ENCODE assay signal across 22 mouse cellular contexts in the genomic region with DNA sequence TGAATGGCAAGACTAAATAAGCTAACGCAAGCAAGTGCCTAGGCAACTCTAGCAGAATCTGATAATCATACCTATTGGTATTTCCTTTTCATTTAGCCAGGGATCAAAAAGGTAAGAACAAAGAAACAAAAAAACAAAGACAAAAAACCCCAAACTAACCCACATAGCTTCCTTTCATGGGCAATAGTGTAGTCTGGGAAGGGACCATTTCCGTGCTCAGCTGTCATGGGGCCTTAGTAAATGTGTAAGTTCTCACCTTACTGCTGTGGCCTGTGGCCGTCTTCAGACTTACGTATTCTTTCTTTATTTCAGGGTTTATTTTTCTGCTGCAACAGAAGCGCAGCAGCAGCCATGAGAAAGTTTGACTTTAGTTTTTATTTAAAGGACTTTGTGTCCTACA. TPM values are rescaled to one million over a fixed set of nuclear protein-coding genes. Genes with fewer than 3 reads are reported as not detected.
DNase-seq lines count a peak whose midpoint lies in the region; ATAC-seq and TF ChIP-seq lines count a peak whose summit lies in the region.
"Had no signal": no experiment of that assay in that cellular context is flagged by ENCODE, and none has a peak within 500 bp of the region (broad histone marks: within the 10 kb centered on the region; RNA-seq: fewer than 3 reads in every experiment).

No protein-coding gene starts in this region.

- no peak for TF ChIP-seq CTCF in midbrain, postnatal 0 days (IDR thresholded peaks at IDR 0.05)

- H3K27me3 ChIP-seq in midbrain, embryonic 11.5 days (ENCODE audit: control insufficient read depth, insufficient read depth, low read length) = no peaks in the 10 kb centered on the region
- no peaks in the 10 kb centered on the region for H3K27me3 ChIP-seq in midbrain, postnatal 0 days (ENCODE audit: insufficient read depth, low read length)
- H3K27me3 ChIP-seq: embryonic facial prominence, embryonic 13.5 days; forebrain, embryonic 13.5 days; hindbrain, embryonic 13.5 days had no signal

- no peak for ATAC-seq in midbrain, embryonic 11.5 days (ENCODE audit: low FRiP score)
- ATAC-seq in midbrain, postnatal 0 days (ENCODE audit: low FRiP score) = no peak
- peak; percentile 66 for ATAC-seq in megakaryocyte, adult 5-6 weeks (ENCODE audit: poor library complexity, severe bottlenecking)
- ATAC-seq: forebrain, embryonic 13.5 days; forebrain, postnatal 0 days; hindbrain, postnatal 0 days; intestine, embryonic 16.5 days had no signal

- no peak overlapping the region for H3K9ac ChIP-seq in midbrain, embryonic 11.5 days (ENCODE audit: low read length)
- no peak overlapping the region for H3K9ac ChIP-seq in midbrain, postnatal 0 days (replicated peaks; ENCODE audit: low read length, poor library complexity, severe bottlenecking)
- H3K9ac ChIP-seq: embryonic facial prominence, embryonic 13.5 days; forebrain, embryonic 13.5 days; forebrain, postnatal 0 days; hindbrain, embryonic 13.5 days had no signal

- H3K36me3 ChIP-seq in midbrain, embryonic 11.5 days (ENCODE audit: control insufficient read depth, insufficient read depth, low read length) = no peaks in the 10 kb centered on the region
- no peaks in the 10 kb centered on the region for H3K36me3 ChIP-seq in midbrain, postnatal 0 days (ENCODE audit: insufficient read depth, low read length)
- H3K36me3 ChIP-seq: embryonic facial prominence, embryonic 13.5 days; G1E; heart, embryonic 10.5 days; hindbrain, embryonic 13.5 days had no signal

- H3K27ac ChIP-seq in midbrain, embryonic 11.5 days (ENCODE audit: low read depth, low read length) = no peak overlapping the region
- no peak overlapping the region for H3K27ac ChIP-seq in midbrain, postnatal 0 days (ENCODE audit: low read depth, low read length)
- H3K27ac ChIP-seq: embryonic facial prominence, embryonic 13.5 days; forebrain, embryonic 13.5 days; heart, embryonic 10.5 days; hindbrain, embryonic 13.5 days; hindbrain, postnatal 0 days had no signal

- intact Hi-C loops in gastrocnemius, postnatal 14 days (cut with DNase I; ENCODE audit: low total_unique reads) = no loop called here

- H3K4me1 ChIP-seq in midbrain, embryonic 11.5 days (ENCODE audit: control insufficient read depth, insufficient read depth, low read length) = no peaks in the 10 kb centered on the region
- no peaks in the 10 kb centered on the region for H3K4me1 ChIP-seq in midbrain, postnatal 0 days (ENCODE audit: insufficient read depth, low read length)
- H3K4me1 ChIP-seq: embryonic facial prominence, embryonic 13.5 days; forebrain, embryonic 13.5 days; heart, embryonic 10.5 days had no signal

- no peak overlapping the region for H3K4me2 ChIP-seq in midbrain, embryonic 11.5 days
- H3K4me2 ChIP-seq in midbrain, postnatal 0 days (ENCODE audit: low read depth, low read length, poor library complexity, severe bottlenecking) = no peak overlapping the region
- H3K4me2 ChIP-seq: embryonic facial prominence, embryonic 13.5 days; forebrain, embryonic 13.5 days; hindbrain, embryonic 13.5 days had no signal

- 58% methylated on average over 5 of the region's 5 CpGs for WGBS in midbrain, embryonic 11.5 days
- 67% methylated on average over 5 of the region's 5 CpGs for WGBS in midbrain, postnatal 0 days

- DNase-seq in midbrain, embryonic 11.5 days (ENCODE audit: low spot score, missing footprints) = peak; percentile 67
- no peak for DNase-seq in midbrain, postnatal 0 days (ENCODE audit: low spot score)
- peak; percentile 19 for DNase-seq in T-cell, adult 2 months (ENCODE audit: low spot score)
- DNase-seq in gastrocnemius, postnatal 14 days = no peak
- no peak for DNase-seq in layer of hippocampus, adult 9-11 months
- no peak for DNase-seq in gastrocnemius, adult 8-10 months (ENCODE audit: low spot score in 2 of 2)
- DNase-seq: adrenal gland, postnatal 14 days; B cell, adult 2 months; cerebellum, adult 11-12 months; cerebellum, adult 9-10 months; cerebellum, postnatal 25 days; forebrain, postnatal 0 days; heart, adult 18-20 months; heart, postnatal 10 days had no signal

- H3K9me3 ChIP-seq in midbrain, embryonic 11.5 days (ENCODE audit: control insufficient read depth, low read length) = no peaks in the 10 kb centered on the region
- H3K9me3 ChIP-seq in midbrain, postnatal 0 days (ENCODE audit: low read length) = no peaks in the 10 kb centered on the region
- H3K9me3 ChIP-seq: embryonic facial prominence, embryonic 13.5 days; forebrain, embryonic 13.5 days; G1E; heart, embryonic 10.5 days; hindbrain, embryonic 13.5 days had no signal

- no peak overlapping the region for H3K4me3 ChIP-seq in midbrain, embryonic 11.5 days (ENCODE audit: low read depth, low read length)
- no peak overlapping the region for H3K4me3 ChIP-seq in midbrain, postnatal 0 days (ENCODE audit: low read depth, low read length)
- H3K4me3 ChIP-seq: embryonic facial prominence, embryonic 13.5 days; forebrain, embryonic 13.5 days; heart, embryonic 10.5 days; hindbrain, embryonic 13.5 days had no signal

RNA-seq across cellular contexts. Expression of a gene that starts 23.4 kb away (rescaled TPM):
- 8.7 and 10.1 TPM in 2 replicates for polyA plus RNA-seq in midbrain, embryonic 11.5 days (2014; fragmentation: Nextera tagmentation; extraction: Ambion mirVana)
- 103 and 105 TPM in 2 replicates for total RNA-seq in midbrain, postnatal 0 days (2014; rRNA removed)
- polyA plus RNA-seq in midbrain, postnatal 0 days (2015; fragmentation: Nextera tagmentation; extraction: Ambion mirVana) = 16.0 and 19.0 TPM in 2 replicates
- 5.2 and 5.3 TPM in 2 replicates for total RNA-seq in megakaryocyte, adult 5-6 weeks (2015)
- 4.4 and 7.3 TPM in 2 replicates for total RNA-seq in megakaryocyte, adult 5-6 weeks (2017)
- 100 to 1,000 TPM in 1 of 2 experiments, 10 to 100 TPM in 1; 91.2 to 126 TPM for total RNA-seq in gastrocnemius, postnatal 14 days (2021)
- 100 to 1,000 TPM; 257 to 339 (median 308) TPM for total RNA-seq in gastrocnemius, adult 8-10 months (2022)

Comparison
In these comparisons a context has a peak if more than half of its experiments do, and no peak if none do; other contexts are left out.
1. DNase-seq: peak in midbrain, embryonic 11.5 days (single experiment) and T-cell, adult 2 months (single experiment); none in midbrain, postnatal 0 days (single experiment), gastrocnemius, postnatal 14 days (single experiment), layer of hippocampus, adult 9-11 months (single experiment) and gastrocnemius, adult 8-10 months (0 of 2).
2. RNA of a gene that starts 23.4 kb away (total RNA-seq): 257 to 339 TPM in gastrocnemius, adult 8-10 months, 91.2 to 126 TPM in gastrocnemius, postnatal 14 days and 103 to 105 TPM in midbrain, postnatal 0 days; 4.4 to 7.3 TPM in megakaryocyte, adult 5-6 weeks; every median in the first group is over 10 times any median in the second.